Mouse (Mus musculus): ENCODE data around the gene Gm4985. TPM values are rescaled to one million over a fixed set of nuclear protein-coding genes. Genes with fewer than 3 reads are reported as not detected.
"Not testable (repeated sequence)": the region's sequence is repeated elsewhere in the genome, so short reads cannot be mapped to it uniquely, and the experiment has no call there.

Gene Gm4985
- polyA plus RNA-seq (2015; fragmentation: Nextera tagmentation; extraction: Ambion mirVana), result not detected in 2 replicates

DNA sequence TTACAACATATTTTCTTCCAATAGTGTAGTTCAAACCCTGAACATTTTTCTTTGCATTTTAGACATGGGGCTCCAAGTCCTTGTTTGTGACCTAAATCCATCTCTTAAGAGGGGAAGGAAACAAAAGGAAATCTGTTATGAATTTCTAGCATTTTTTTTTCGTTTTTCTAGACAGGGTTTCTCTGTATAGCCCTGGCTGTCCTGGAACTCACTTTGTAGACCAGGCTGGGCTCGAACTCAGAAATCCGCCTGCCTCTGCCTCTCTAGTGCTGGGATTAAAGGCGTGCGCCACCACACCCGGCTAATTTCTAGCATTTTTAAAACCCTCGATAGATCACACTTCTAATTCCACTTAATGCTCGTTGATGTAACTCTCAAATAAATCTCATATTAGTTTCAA, at the start of gene Gm4985:
Gm4985 (minus strand) TSS at position 101 of the 400 bp plus-strand sequence.
- 79% methylated on average over 8 of the region's 8 CpGs for WGBS
- not testable (repeated sequence) for DNase-seq (ENCODE audit: low spot score); H3K4me3 ChIP-seq (ENCODE audit: low read depth, low read length); H3K27me3 ChIP-seq (ENCODE audit: control insufficient read depth, insufficient read depth, low read length); H3K36me3 ChIP-seq (ENCODE audit: control insufficient read depth, insufficient read depth, low read length); ATAC-seq (ENCODE audit: low FRiP score, low TSS enrichment); H3K9ac ChIP-seq (ENCODE audit: low read length); H3K9me3 ChIP-seq (ENCODE audit: control insufficient read depth, low read length); H3K27ac ChIP-seq (replicated peaks); H3K4me2 ChIP-seq (replicated peaks; ENCODE audit: low read depth); H3K4me1 ChIP-seq (replicated peaks; ENCODE audit: control insufficient read depth, insufficient read depth)

DNA sequence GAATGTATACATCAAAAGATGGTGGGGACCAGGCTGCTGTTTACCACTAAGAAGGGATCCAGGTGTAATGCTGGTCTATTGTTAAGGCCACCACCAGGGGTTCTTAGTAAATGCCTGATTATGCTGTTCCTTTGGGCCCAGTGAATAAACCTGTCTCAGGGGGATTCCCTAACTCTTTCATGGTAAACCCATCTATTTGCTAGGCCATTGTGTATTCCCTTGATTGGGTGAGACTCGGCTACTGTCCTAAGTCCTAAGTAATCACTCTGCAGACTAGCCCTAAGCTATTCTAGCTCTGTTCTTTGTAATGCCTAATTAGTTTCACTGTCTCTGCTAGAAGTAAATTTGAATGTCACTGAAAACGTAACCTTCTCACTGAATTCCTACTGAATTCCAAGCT, 4.6 kb downstream of the Gm4985 start:
- Histone ChIP-seq H3K27ac (replicated peaks) (no peak overlapping the region), H3K4me3 (ENCODE audit: low read depth, low read length) (no peak overlapping the region), H3K4me1 (replicated peaks; ENCODE audit: control insufficient read depth, insufficient read depth) (no peaks in the 10 kb centered on the region), H3K4me2 (replicated peaks; ENCODE audit: low read depth) (no peak overlapping the region), H3K27me3 (ENCODE audit: control insufficient read depth, insufficient read depth, low read length) (no peaks in the 10 kb centered on the region), H3K9me3 (ENCODE audit: control insufficient read depth, low read length) (no peaks in the 10 kb centered on the region), H3K36me3 (ENCODE audit: control insufficient read depth, insufficient read depth, low read length) (no peaks in the 10 kb centered on the region), H3K9ac (ENCODE audit: low read length) (no peak overlapping the region)
- DNase-seq (ENCODE audit: low spot score) (no peak), ATAC-seq (ENCODE audit: low FRiP score, low TSS enrichment) (no peak)
- WGBS, result 81% methylated on average over 2 of the region's 2 CpGs
- TF ChIP-seq EP300 (optimal IDR thresholded peaks at IDR 0.05) (no peak), CTCF (IDR thresholded peaks at IDR 0.05; ENCODE audit: low read depth) (no peak)

Small RNAs within 50 kb of the gene (microRNA-seq; reads per million reads assigned to microRNA genes)
- not detected for gene Gm25299

Other genes with a start within 250 kb of the Gm4985 start
- gene Gm4907, start 76.4 kb downstream of the Gm4985 start, polyA plus RNA-seq (2015; fragmentation: Nextera tagmentation; extraction: Ambion mirVana), result not detected in 2 replicates

Measured in stomach, postnatal 0 days (tissue).